Mouse (Mus musculus): ENCODE measurements around the gene Igdcc3. TPM values are rescaled to one million over a fixed set of nuclear protein-coding genes. Genes with fewer than 3 reads are reported as not detected.
A peak's percentile ranks its signal among the peaks of the same experiment; 100 is the strongest.

Igdcc3 gene
- polyA plus RNA-seq, 1 experiment from 2014 or later, result 44.5 TPM

DNA sequence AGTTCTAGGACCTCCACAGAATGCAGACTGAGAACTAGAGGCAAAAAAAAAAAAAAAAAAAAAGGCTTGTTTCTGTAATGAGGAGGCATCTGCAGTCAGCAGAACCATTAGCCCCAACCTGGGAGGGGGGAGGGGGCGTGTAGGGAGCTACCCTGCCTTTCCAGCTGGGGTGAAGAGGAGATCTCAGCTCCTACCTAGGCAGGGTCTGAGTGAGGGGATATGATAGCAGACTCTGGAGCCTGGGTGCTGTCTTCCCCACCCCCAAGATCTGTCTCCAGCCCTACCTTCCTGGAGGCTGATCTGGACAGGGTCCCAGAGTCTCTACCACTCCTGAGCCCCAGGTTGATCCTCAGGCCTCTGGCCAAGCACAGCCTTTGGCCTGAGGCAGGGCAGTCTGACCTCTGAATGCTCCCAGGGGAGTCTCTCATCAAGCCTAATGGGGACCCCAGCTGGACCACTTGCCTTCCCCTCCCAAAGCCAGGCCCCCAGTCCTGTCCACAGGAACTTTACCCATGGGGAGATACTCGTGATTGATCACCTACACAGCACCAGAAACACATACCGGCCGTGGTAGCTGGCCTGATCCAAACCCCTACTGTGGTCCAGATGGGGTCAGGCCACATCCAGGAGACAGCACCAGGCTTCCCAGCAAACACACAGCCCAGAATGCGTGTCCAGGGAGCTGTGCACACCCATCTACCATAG lies 34.4 kb downstream of the Igdcc3 start:
- 13% methylated on average over 5 of the region's 5 CpGs for WGBS
- H3K27ac ChIP-seq (replicated peaks; ENCODE audit: low read depth, low read length), result peak overlapping the region; percentile 70
- no peaks in the 10 kb centered on the region; the same call in 1 of the 2 replicates for H3K36me3 ChIP-seq (ENCODE audit: control insufficient read depth, insufficient read depth, low read length)
- H3K4me3 ChIP-seq (ENCODE audit: low read depth, low read length), result no peak overlapping the region
- ATAC-seq (ENCODE audit: insufficient number of reproducible peaks, low FRiP score, low TSS enrichment, low read depth) (no peak), DNase-seq (ENCODE audit: low spot score) (no peak)
- H3K9me3 ChIP-seq (ENCODE audit: control insufficient read depth, low read length), result no peaks in the 10 kb centered on the region
- no peak overlapping the region for H3K9ac ChIP-seq (ENCODE audit: low read length)
- H3K4me2 ChIP-seq (ENCODE audit: low read depth, severe bottlenecking), result no peak overlapping the region
- H3K27me3 ChIP-seq (ENCODE audit: control insufficient read depth, insufficient read depth, low read length), result no peaks in the 10 kb centered on the region
- peaks cover 67% of the 10 kb centered on the region for H3K4me1 ChIP-seq (ENCODE audit: control insufficient read depth, insufficient read depth, low read length)

DNA sequence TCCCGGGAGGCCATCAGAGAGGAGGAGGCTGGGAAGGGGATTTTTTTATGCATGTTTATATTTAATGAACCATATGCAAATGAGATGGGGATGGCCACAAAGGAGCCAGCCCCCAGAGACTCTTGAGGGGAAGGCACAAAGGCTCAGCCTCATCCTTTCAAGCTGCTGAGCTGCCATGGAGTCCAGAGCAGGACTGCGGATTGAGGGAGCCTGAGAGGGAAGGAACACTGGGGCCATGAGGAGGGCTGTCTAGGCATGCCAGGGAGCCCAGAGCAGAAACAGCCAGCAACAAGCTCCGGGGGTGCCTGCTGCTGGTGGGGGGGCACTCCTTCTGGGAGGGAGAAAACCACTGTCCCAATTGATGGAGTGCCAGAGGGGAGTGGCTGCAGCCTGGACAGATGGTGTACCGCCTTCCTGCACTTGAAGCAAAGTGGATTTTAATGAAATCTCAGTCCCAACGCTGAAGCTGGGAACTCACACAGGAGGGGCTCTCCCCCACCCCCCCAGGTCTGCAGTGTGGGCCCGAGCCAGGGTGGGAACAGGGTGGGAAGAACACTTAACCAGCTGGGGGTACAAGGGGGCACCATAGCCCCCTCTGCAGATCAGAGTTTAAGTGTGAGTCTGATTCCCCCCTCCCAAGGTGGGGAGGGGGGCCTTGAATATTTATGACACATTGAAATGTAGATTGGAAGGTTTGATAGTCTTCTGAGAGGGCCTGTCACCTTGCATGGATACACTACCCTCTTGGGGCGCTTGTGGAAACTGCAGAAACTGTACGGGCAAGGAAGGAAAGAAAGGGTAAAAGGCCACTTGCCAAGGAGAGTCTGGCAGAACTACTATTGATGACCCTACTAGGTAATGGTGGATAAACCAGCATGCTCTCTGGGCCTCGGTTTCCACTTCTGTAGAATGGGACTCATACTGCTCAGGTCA lies 35.2 kb downstream of the Igdcc3 start:
- 28% methylated on average over 9 of the region's 9 CpGs for WGBS
- Histone ChIP-seq H3K4me3 (ENCODE audit: low read depth, low read length) (no peak overlapping the region), H3K9ac (ENCODE audit: low read length) (no peak overlapping the region), H3K36me3 (ENCODE audit: control insufficient read depth, insufficient read depth, low read length) (no peaks in the 10 kb centered on the region; the same call in 1 of the 2 replicates), H3K4me1 (ENCODE audit: control insufficient read depth, insufficient read depth, low read length) (peaks cover 69% of the 10 kb centered on the region), H3K4me2 (ENCODE audit: low read depth, severe bottlenecking) (no peak overlapping the region), H3K27ac (replicated peaks; ENCODE audit: low read depth, low read length) (peak overlapping the region; percentile 70), H3K27me3 (ENCODE audit: control insufficient read depth, insufficient read depth, low read length) (no peaks in the 10 kb centered on the region), H3K9me3 (ENCODE audit: control insufficient read depth, low read length) (no peaks in the 10 kb centered on the region)
- ATAC-seq (ENCODE audit: insufficient number of reproducible peaks, low FRiP score, low TSS enrichment, low read depth), result no peak
- DNase-seq (ENCODE audit: low spot score), result no peak

DNA sequence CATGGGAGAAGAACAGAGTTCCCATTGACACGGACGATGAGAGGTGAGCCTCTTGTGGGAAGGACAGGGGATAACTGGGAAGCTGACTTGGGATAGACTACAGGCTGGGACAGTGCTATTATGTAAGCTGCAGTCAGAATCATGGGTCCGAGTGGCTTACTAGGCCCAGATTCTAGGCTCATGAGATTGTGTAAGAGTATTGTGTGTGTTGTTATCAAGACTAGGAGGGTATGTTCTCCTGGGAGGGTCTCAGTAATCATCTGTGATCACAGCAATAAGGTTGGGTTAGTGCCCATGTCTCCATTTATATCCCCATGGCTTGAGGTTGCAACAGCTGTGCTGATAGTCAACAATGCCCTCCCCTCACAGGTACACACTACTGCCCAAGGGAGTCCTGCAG lies 36.5 kb downstream of the Igdcc3 start:
- 65% methylated on average over 3 of the region's 3 CpGs for WGBS
- Histone ChIP-seq H3K27me3 (ENCODE audit: control insufficient read depth, insufficient read depth, low read length) (no peaks in the 10 kb centered on the region), H3K27ac (replicated peaks; ENCODE audit: low read depth, low read length) (no peak overlapping the region)

GRCm38 (mm10) chr9:65177912-65178311 lies 36.9 kb downstream of the Igdcc3 start:
- Histone ChIP-seq H3K4me2 (ENCODE audit: low read depth, severe bottlenecking) (no peak overlapping the region), H3K27me3 (ENCODE audit: control insufficient read depth, insufficient read depth, low read length) (no peaks in the 10 kb centered on the region), H3K27ac (replicated peaks; ENCODE audit: low read depth, low read length) (peak overlapping the region; percentile 75), H3K9ac (ENCODE audit: low read length) (peak overlapping the region; percentile 40; the same call in 1 of the 2 replicates), H3K4me3 (ENCODE audit: low read depth, low read length) (no peak overlapping the region), H3K36me3 (ENCODE audit: control insufficient read depth, insufficient read depth, low read length) (peaks cover 6% of the 10 kb centered on the region), H3K9me3 (ENCODE audit: control insufficient read depth, low read length) (no peaks in the 10 kb centered on the region), H3K4me1 (ENCODE audit: control insufficient read depth, insufficient read depth, low read length) (peaks cover 60% of the 10 kb centered on the region)
- ATAC-seq (ENCODE audit: insufficient number of reproducible peaks, low FRiP score, low TSS enrichment, low read depth), result no peak
- DNase-seq (ENCODE audit: low spot score), result no peak
- 49% methylated on average over 10 of the region's 10 CpGs for WGBS

More for the DNA sequence above, 36.5 kb downstream of the Igdcc3 start:
- no peak for DNase-seq (ENCODE audit: low spot score)
- Histone ChIP-seq H3K4me1 (ENCODE audit: control insufficient read depth, insufficient read depth, low read length) (peaks cover 65% of the 10 kb centered on the region), H3K9ac (ENCODE audit: low read length) (no peak overlapping the region; the same call in 1 of the 2 replicates), H3K4me2 (ENCODE audit: low read depth, severe bottlenecking) (no peak overlapping the region), H3K36me3 (ENCODE audit: control insufficient read depth, insufficient read depth, low read length) (peaks cover 3% of the 10 kb centered on the region), H3K9me3 (ENCODE audit: control insufficient read depth, low read length) (no peaks in the 10 kb centered on the region), H3K4me3 (ENCODE audit: low read depth, low read length) (no peak overlapping the region)
- no peak for ATAC-seq (ENCODE audit: insufficient number of reproducible peaks, low FRiP score, low TSS enrichment, low read depth)

DNA sequence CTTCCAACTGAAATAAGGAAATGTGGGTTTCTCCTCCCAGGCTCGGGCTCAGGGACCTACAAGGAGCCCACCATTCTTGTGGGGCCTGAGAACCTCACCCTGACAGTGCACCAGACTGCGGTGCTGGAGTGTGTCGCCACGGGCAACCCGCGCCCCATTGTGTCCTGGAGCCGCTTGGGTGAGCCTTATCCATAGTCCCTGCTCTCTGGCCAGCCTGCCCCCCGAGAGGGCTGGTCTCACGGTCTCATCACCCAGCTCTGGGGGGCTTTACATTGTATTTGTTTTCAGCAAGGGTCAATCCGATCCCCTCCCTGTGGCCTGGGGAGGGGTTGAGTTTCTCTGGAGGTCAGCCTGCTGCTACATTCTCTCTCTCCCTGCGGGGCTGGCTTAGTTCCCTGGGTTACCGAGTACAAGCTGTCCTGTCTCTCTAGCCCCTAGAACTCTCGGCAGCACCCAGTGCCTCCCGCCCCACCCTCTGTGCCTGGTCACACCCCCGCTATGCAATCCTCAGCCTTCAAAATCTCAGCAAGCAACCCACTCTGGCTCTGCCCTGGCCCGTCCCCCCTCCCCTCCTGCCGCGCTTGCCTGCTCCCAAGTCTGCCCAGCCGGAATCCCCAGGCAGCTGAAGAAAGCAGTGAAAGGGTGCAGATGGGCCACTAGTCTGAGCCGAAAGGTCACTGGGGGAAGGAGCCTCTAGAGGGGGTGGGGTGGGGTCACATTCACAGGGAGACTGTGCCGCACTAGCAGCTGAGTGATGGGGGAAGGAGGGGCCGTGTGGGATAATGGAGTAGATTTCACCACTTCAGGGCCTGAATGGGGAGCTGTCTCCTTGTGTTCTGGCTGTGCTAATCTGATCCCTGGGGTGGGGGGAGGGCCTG lies 37.6 kb downstream of the Igdcc3 start:
- H3K36me3 ChIP-seq (ENCODE audit: control insufficient read depth, insufficient read depth, low read length), result peaks cover 8% of the 10 kb centered on the region
- H3K4me1 ChIP-seq (ENCODE audit: control insufficient read depth, insufficient read depth, low read length), result peaks cover 55% of the 10 kb centered on the region
- H3K4me2 ChIP-seq (ENCODE audit: low read depth, severe bottlenecking), result peak overlapping the region; percentile 28; the same call in 1 of the 2 replicates
- no peak overlapping the region for H3K4me3 ChIP-seq (ENCODE audit: low read depth, low read length)
- peak overlapping the region; percentile 75 for H3K27ac ChIP-seq (replicated peaks; ENCODE audit: low read depth, low read length)
- peak; percentile 37; the same call in 1 of the 2 replicates for ATAC-seq (ENCODE audit: insufficient number of reproducible peaks, low FRiP score, low TSS enrichment, low read depth)
- WGBS, result 7% methylated on average over 22 of the region's 22 CpGs
- DNase-seq (ENCODE audit: low spot score), result peak; percentile 59
- peak overlapping the region; percentile 40 for H3K9ac ChIP-seq (ENCODE audit: low read length)
- H3K27me3 ChIP-seq (ENCODE audit: control insufficient read depth, insufficient read depth, low read length), result no peaks in the 10 kb centered on the region
- no peaks in the 10 kb centered on the region for H3K9me3 ChIP-seq (ENCODE audit: control insufficient read depth, low read length)

DNA sequence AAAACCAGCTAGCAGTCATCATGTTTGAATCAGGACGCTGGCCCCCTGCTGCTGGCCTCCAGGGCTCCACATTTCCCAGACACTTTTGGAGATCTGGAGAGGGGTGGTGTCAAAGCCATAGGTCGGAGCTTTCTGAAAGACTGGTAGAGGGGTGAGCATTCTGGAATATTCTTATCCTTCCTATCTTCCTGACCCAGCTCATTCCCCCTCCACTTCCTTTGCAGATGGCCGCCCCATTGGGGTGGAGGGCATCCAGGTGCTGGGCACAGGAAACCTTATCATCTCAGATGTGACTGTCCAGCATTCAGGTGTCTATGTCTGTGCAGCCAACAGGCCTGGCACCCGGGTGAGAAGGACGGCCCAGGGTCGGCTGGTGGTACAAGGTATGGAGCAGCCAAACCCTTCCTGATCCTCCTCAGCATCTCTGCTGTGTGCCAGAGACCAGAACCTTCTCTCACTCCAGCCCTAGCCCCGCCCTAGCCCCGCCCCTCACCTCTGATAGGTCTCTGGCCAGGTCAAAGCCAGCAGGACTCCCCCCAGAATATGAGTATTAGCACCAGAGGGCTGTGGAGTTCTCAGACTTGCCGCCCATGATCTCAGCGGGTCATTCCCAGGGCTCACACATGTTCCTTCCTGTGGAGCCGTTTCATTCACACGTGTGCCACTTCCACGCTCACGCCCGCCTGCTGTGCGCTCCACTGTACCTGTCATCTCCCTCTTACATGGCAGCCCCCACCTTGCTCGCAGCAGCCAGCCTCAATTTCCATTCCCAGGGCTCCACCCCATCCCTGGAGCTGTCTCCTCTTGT lies 39.0 kb downstream of the Igdcc3 start:
- WGBS, result 22% methylated on average over 17 of the region's 17 CpGs
- no peak overlapping the region for H3K9ac ChIP-seq (ENCODE audit: low read length)
- H3K4me1 ChIP-seq (ENCODE audit: control insufficient read depth, insufficient read depth, low read length), result peaks cover 50% of the 10 kb centered on the region
- peaks cover 8% of the 10 kb centered on the region for H3K36me3 ChIP-seq (ENCODE audit: control insufficient read depth, insufficient read depth, low read length)
- ATAC-seq (ENCODE audit: insufficient number of reproducible peaks, low FRiP score, low TSS enrichment, low read depth) (no peak), DNase-seq (ENCODE audit: low spot score) (no peak)
- H3K9me3 ChIP-seq (ENCODE audit: control insufficient read depth, low read length), result no peaks in the 10 kb centered on the region
- H3K27ac ChIP-seq (replicated peaks; ENCODE audit: low read depth, low read length), result 0 out of 2 replicates have a peak overlapping the region, but pooled peaks have one; percentile 3
- no peak overlapping the region for H3K4me3 ChIP-seq (ENCODE audit: low read depth, low read length)
- H3K27me3 ChIP-seq (ENCODE audit: control insufficient read depth, insufficient read depth, low read length), result no peaks in the 10 kb centered on the region
- no peak overlapping the region for H3K4me2 ChIP-seq (ENCODE audit: low read depth, severe bottlenecking)

DNA sequence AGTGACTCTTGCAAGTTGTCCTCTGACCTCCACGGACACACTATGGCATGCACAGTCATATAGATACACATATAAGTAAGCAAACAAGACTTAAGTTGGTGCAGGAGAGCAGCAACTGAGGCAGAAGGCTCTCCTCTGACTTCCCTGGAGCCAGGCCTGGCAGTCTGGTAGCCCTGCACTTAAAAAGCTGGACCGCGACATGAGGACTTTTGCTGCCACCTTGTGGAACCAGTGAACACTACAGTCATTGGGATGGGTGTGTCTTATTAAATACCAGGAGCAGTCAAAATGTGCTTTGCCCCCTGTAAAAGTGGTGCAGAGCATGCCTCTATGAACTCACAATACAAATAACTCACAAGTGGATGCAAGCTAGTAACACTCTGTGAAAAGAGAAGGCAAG lies 47.6 kb downstream of the Igdcc3 start:
- under 1% methylated on average over 3 of the region's 3 CpGs for WGBS
- H3K27ac ChIP-seq (replicated peaks; ENCODE audit: low read depth, low read length), result no peak overlapping the region
- no peak overlapping the region for H3K9ac ChIP-seq (ENCODE audit: low read length)
- no peaks in the 10 kb centered on the region for H3K27me3 ChIP-seq (ENCODE audit: control insufficient read depth, insufficient read depth, low read length)
- H3K36me3 ChIP-seq (ENCODE audit: control insufficient read depth, insufficient read depth, low read length), result no peaks in the 10 kb centered on the region
- peaks cover 19% of the 10 kb centered on the region for H3K4me1 ChIP-seq (ENCODE audit: control insufficient read depth, insufficient read depth, low read length)
- no peaks in the 10 kb centered on the region for H3K9me3 ChIP-seq (ENCODE audit: control insufficient read depth, low read length)
- ATAC-seq (ENCODE audit: insufficient number of reproducible peaks, low FRiP score, low TSS enrichment, low read depth) (no peak), DNase-seq (ENCODE audit: low spot score) (peak; percentile 94)
- no peak overlapping the region for H3K4me2 ChIP-seq (ENCODE audit: low read depth, severe bottlenecking)
- no peak overlapping the region for H3K4me3 ChIP-seq (ENCODE audit: low read depth, low read length)

Data from limb, embryonic 11.5 days (tissue).